Mouse (Mus musculus): ENCODE data around the gene Nabp2. TPM values are rescaled to one million over a fixed set of nuclear protein-coding genes. Genes with fewer than 3 reads are reported as not detected.

The Nabp2 gene
- polyA plus RNA-seq, 1 experiment from 2014 or later = 147 TPM

DNA sequence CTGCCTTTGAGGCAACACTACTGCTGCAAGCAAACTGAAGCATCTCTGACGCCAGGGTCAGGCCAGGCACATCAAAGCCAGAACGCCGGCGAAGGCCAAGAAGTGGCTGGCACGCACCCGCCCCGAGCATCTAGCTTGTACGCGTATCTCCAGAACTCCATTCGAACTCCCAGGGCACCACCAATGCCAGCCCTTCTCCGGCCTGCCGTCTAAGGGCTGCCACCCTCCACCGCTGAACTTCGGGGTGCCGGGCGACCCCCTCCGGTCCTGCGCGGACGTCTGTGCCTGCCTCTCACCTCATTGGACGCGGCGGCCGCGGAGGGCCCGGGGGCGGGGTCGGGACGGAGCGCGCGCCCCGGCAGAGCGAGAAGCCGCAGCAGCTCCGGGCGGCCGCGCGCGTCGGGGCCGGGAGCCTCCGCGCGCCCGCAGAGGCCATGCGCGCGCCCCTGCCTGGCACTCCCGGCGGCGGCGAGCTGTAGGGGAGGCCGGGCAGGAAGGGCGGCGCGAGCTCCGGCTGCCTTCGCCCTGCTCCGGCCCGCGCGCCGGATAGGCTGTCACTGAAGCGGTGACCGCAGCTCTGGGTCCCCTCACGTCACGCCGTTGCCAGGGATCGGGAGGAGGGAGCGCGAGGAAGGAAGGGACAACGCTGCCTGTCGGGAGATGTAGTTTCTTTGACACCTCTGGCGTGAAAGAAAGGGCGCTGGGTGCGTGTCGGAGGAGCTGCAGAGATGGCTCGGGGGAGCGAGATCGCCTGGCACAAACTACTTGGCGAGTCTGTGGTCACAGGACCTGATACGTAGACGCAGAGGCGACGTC lies 42.7 kb downstream of the Nabp2 start, which contains the start of gene Coq10a:
Gene Coq10a, minus strand, starts transcription at position 596 of the 816 bp plus-strand sequence.
- ATAC-seq (replicated peaks) = peak; percentile 95
- H3K9ac ChIP-seq = peak within 1 kb of the TSS; percentile 73
- no peaks in the 10 kb centered on the region for H3K9me3 ChIP-seq
- H3K4me2 ChIP-seq = peak within 1 kb of the TSS; percentile 70
- peak within 1 kb of the TSS; percentile 79 for H3K4me3 ChIP-seq
- peaks cover 24% of the 10 kb centered on the region for H3K4me1 ChIP-seq
- peaks cover 4% of the 10 kb centered on the region; the same call in 1 of the 2 replicates for H3K36me3 ChIP-seq (replicated peaks)
- H3K27me3 ChIP-seq (replicated peaks) = no peaks in the 10 kb centered on the region
- WGBS = under 1% methylated on average over 86 of the region's 87 CpGs
- peak within 1 kb of the TSS; percentile 96 for H3K27ac ChIP-seq

GRCm38 (mm10) chr10:128367899-128368401 lies 43.3 kb downstream of the Nabp2 start:
- 16% methylated on average over 19 of the region's 19 CpGs for WGBS

DNA sequence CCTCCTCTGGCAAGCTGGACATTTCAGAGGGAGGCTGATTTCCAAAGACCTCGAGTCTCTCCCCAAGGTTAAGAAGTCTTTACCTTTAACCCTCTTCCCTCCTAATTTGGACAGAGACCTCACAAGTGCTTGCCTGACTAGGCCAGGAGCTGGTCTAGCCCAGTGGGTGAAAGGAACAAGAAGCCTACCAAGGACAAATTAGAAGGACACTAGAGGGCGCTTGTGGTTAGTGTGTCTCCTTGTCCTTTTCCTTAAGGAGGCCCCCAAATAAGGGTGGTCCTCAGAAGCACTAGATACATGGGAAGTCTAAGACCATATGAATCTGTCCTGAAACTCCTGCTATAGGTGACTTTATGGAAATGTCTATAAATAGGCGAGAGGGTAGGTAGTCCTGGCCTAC lies 48.7 kb downstream of the Nabp2 start:
- no peak overlapping the region for H3K4me2 ChIP-seq
- 48% methylated on average over 3 of the region's 3 CpGs for WGBS
- H3K9ac ChIP-seq = no peak overlapping the region
- H3K4me1 ChIP-seq = peaks cover 8% of the 10 kb centered on the region
- H3K27ac ChIP-seq = no peak overlapping the region
- no peak for ATAC-seq (replicated peaks)
- peaks cover 40% of the 10 kb centered on the region for H3K36me3 ChIP-seq (replicated peaks)
- H3K27me3 ChIP-seq (replicated peaks) = no peaks in the 10 kb centered on the region
- H3K9me3 ChIP-seq = no peaks in the 10 kb centered on the region
- H3K4me3 ChIP-seq = no peak overlapping the region

More at GRCm38 (mm10) chr10:128367899-128368401, 43.3 kb downstream of the Nabp2 start:
- ATAC-seq (replicated peaks) = no peak; the same call in 1 of the 2 replicates
- Histone ChIP-seq H3K36me3 (replicated peaks) (peaks cover 4% of the 10 kb centered on the region; the same call in 1 of the 2 replicates), H3K4me1 (peaks cover 24% of the 10 kb centered on the region), H3K4me3 (peak overlapping the region; percentile 79), H3K9ac (peak overlapping the region; percentile 73), H3K27ac (peak overlapping the region; percentile 96), H3K27me3 (replicated peaks) (no peaks in the 10 kb centered on the region), H3K4me2 (peak overlapping the region; percentile 70), H3K9me3 (no peaks in the 10 kb centered on the region)

GRCm38 (mm10) chr10:128361836-128362235 lies 49.5 kb downstream of the Nabp2 start:
- no peak for ATAC-seq (replicated peaks)
- Histone ChIP-seq H3K4me3 (no peak overlapping the region), H3K36me3 (replicated peaks) (peaks cover 40% of the 10 kb centered on the region), H3K27ac (no peak overlapping the region), H3K9me3 (no peaks in the 10 kb centered on the region), H3K9ac (no peak overlapping the region), H3K4me1 (peaks cover 3% of the 10 kb centered on the region; the same call in 1 of the 2 replicates), H3K4me2 (no peak overlapping the region), H3K27me3 (replicated peaks) (no peaks in the 10 kb centered on the region)
- WGBS = 90% methylated on average over 6 of the region's 6 CpGs

DNA sequence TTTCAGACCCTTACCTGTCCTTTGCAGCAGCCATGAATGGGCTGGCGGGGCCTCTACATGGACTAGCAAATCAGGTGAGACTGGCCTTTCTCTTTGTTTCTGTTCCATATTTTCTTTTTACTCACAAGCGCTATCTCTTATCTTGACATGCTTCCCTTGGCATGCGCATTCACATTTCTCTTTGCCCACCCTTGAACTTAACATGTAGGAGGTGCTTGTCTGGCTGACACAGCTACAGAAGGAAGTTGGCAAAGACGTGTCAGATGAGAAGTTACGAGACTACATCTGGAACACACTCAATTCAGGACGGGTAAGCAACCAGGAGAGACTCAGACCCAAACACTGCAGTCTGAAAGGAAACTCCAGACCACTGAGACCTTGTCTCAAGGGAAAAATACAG lies 52.1 kb downstream of the Nabp2 start:
- Histone ChIP-seq H3K4me1 (no peaks in the 10 kb centered on the region), H3K36me3 (replicated peaks) (peaks cover 44% of the 10 kb centered on the region), H3K27me3 (replicated peaks) (no peaks in the 10 kb centered on the region), H3K4me3 (no peak overlapping the region), H3K9ac (no peak overlapping the region), H3K9me3 (no peaks in the 10 kb centered on the region), H3K4me2 (no peak overlapping the region), H3K27ac (no peak overlapping the region)
- WGBS = 95% methylated on average over 6 of the region's 6 CpGs
- no peak for ATAC-seq (replicated peaks)

GRCm38 (mm10) chr10:128358796-128359195 lies 52.5 kb downstream of the Nabp2 start:
- H3K36me3 ChIP-seq (replicated peaks) = peaks cover 47% of the 10 kb centered on the region
- no peaks in the 10 kb centered on the region for H3K27me3 ChIP-seq (replicated peaks)
- 63% methylated on average over 2 of the region's 2 CpGs for WGBS

More at GRCm38 (mm10) chr10:128358796-128359195, 52.5 kb downstream of the Nabp2 start:
- no peaks in the 10 kb centered on the region for H3K4me1 ChIP-seq
- no peaks in the 10 kb centered on the region for H3K9me3 ChIP-seq
- H3K4me3 ChIP-seq = no peak overlapping the region
- ATAC-seq (replicated peaks) = no peak
- H3K4me2 ChIP-seq = no peak overlapping the region
- H3K9ac ChIP-seq = no peak overlapping the region
- no peak overlapping the region for H3K27ac ChIP-seq

Small RNA genes lying within 50 kb of the gene (microRNA-seq; reads per million reads assigned to microRNA genes)
- not detected for gene Gm25361
- not detected for gene Gm26308
- gene Mir6914 = not detected
- 2.2 reads per million, percentile 7 among the genes with 10 or more reads in this experiment for gene Mir6915
- gene Mir8105 = 0.74 reads per million

Other genes starting within 250 kb of the Nabp2 start
- gene Rbms2, start 231.2 kb downstream of the Nabp2 start, polyA plus RNA-seq (2015; fragmentation: Nextera tagmentation; extraction: Ambion mirVana) = 8.9 and 9.2 TPM in 2 replicates
- gene Gls2, start 217.0 kb downstream of the Nabp2 start, polyA plus RNA-seq (2015; fragmentation: Nextera tagmentation; extraction: Ambion mirVana) = 1.2 and 1.7 TPM in 2 replicates
- gene Spryd4, start 199.7 kb downstream of the Nabp2 start, polyA plus RNA-seq (2015; fragmentation: Nextera tagmentation; extraction: Ambion mirVana) = 20.2 and 21.4 TPM in 2 replicates
- 0.09 TPM in 1 of 2 replicates, not detected in the other for gene Mip, start 185.7 kb downstream of the Nabp2 start, polyA plus RNA-seq (2015; fragmentation: Nextera tagmentation; extraction: Ambion mirVana)
- 17.8 and 20.5 TPM in 2 replicates for gene Timeless, start 179.4 kb downstream of the Nabp2 start, polyA plus RNA-seq (2015; fragmentation: Nextera tagmentation; extraction: Ambion mirVana)
- gene Apon, start 157.4 kb downstream of the Nabp2 start, polyA plus RNA-seq (2015; fragmentation: Nextera tagmentation; extraction: Ambion mirVana) = not detected in 2 replicates
- 0.18 TPM in 1 of 2 replicates, not detected in the other for gene Apof, start 142.8 kb downstream of the Nabp2 start, polyA plus RNA-seq (2015; fragmentation: Nextera tagmentation; extraction: Ambion mirVana)
- 21.4 and 23.5 TPM in 2 replicates for gene Stat2, start 140.9 kb downstream of the Nabp2 start, polyA plus RNA-seq (2015; fragmentation: Nextera tagmentation; extraction: Ambion mirVana)
- not detected in 2 replicates for gene Il23a, start 112.7 kb downstream of the Nabp2 start, polyA plus RNA-seq (2015; fragmentation: Nextera tagmentation; extraction: Ambion mirVana)
- gene Pan2, start 108.2 kb downstream of the Nabp2 start, polyA plus RNA-seq (2015; fragmentation: Nextera tagmentation; extraction: Ambion mirVana) = 21.9 and 24.0 TPM in 2 replicates
- 194 and 204 TPM in 2 replicates for gene Cnpy2, start 89.0 kb downstream of the Nabp2 start, polyA plus RNA-seq (2015; fragmentation: Nextera tagmentation; extraction: Ambion mirVana)
- gene Cs, start 73.8 kb downstream of the Nabp2 start, polyA plus RNA-seq (2015; fragmentation: Nextera tagmentation; extraction: Ambion mirVana) = 256 and 257 TPM in 2 replicates
- gene Coq10a, start 42.5 kb downstream of the Nabp2 start, polyA plus RNA-seq (2015; fragmentation: Nextera tagmentation; extraction: Ambion mirVana) = 42.6 and 44.2 TPM in 2 replicates
- gene Ankrd52, start 34.4 kb downstream of the Nabp2 start, polyA plus RNA-seq (2015; fragmentation: Nextera tagmentation; extraction: Ambion mirVana) = 15.0 and 15.6 TPM in 2 replicates
- not detected in 2 replicates for gene Slc39a5, start 10.3 kb downstream of the Nabp2 start, polyA plus RNA-seq (2015; fragmentation: Nextera tagmentation; extraction: Ambion mirVana)
- gene Rnf41, start 165 bp upstream of the Nabp2 start, polyA plus RNA-seq (2015; fragmentation: Nextera tagmentation; extraction: Ambion mirVana) = 105 and 107 TPM in 2 replicates
- 201 and 209 TPM in 2 replicates for gene Smarcc2, start 47.8 kb upstream of the Nabp2 start, polyA plus RNA-seq (2015; fragmentation: Nextera tagmentation; extraction: Ambion mirVana)
- gene Myl6, start 82.7 kb upstream of the Nabp2 start, polyA plus RNA-seq (2015; fragmentation: Nextera tagmentation; extraction: Ambion mirVana) = 892 and 955 TPM in 2 replicates
- 5.4 and 5.7 TPM in 2 replicates for gene Myl6b, start 87.2 kb upstream of the Nabp2 start, polyA plus RNA-seq (2015; fragmentation: Nextera tagmentation; extraction: Ambion mirVana)
- 10.5 and 11.1 TPM in 2 replicates for gene Esyt1, start 114.4 kb upstream of the Nabp2 start, polyA plus RNA-seq (2015; fragmentation: Nextera tagmentation; extraction: Ambion mirVana)
- gene Zc3h10, start 136.3 kb upstream of the Nabp2 start, polyA plus RNA-seq (2015; fragmentation: Nextera tagmentation; extraction: Ambion mirVana) = 20.8 and 22.7 TPM in 2 replicates
- 2,126 and 2,161 TPM in 2 replicates for gene Rpl41, start 137.8 kb upstream of the Nabp2 start, polyA plus RNA-seq (2015; fragmentation: Nextera tagmentation; extraction: Ambion mirVana)
- gene Pa2g4, start 154.5 kb upstream of the Nabp2 start, polyA plus RNA-seq (2015; fragmentation: Nextera tagmentation; extraction: Ambion mirVana) = 125 and 128 TPM in 2 replicates
- 0.42 and 0.56 TPM in 2 replicates for gene Erbb3, start 178.2 kb upstream of the Nabp2 start, polyA plus RNA-seq (2015; fragmentation: Nextera tagmentation; extraction: Ambion mirVana)
- gene Rps26, start 215.3 kb upstream of the Nabp2 start, polyA plus RNA-seq (2015; fragmentation: Nextera tagmentation; extraction: Ambion mirVana) = 322 and 332 TPM in 2 replicates
- gene Ikzf4, start 234.5 kb upstream of the Nabp2 start, polyA plus RNA-seq (2015; fragmentation: Nextera tagmentation; extraction: Ambion mirVana) = 23.0 and 23.1 TPM in 2 replicates